Mouse (Mus musculus) heart, adult 9 months (tissue): ENCODE measurements around the gene Wnt7a.

ENCODE experiments used
- DNase-seq, 2 experiments: peaks; one replicate each; pipeline ENCODE4 v3.0.0; 2022; ENCODE audit warnings: low spot score in 2 of 2

Gene Wnt7a

DNA sequence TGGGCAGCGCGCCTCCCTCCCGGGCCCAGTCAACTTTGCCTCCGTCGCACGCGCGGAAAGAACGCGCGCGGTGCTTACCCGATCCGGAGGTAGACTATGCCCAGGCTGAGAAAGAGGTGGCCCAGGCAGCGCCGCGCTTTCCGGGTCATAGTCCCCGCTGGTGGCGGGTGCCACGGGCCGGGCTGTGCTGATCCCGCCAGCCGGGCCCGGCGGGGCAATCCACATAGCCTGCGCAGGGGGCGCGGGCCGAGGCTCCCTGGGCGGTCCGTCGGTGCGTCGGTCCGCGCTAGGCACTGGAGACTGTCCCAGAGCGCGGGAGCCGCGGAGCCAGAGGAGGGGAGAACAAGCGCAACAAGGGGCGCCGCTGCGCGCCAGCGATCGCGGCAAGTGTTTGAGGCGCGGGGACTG, at the start of gene Wnt7a:
TSS of gene Wnt7a (minus strand) at position 403 of the 408 bp plus-strand sequence.
- DNase-seq, result no peak

DNA sequence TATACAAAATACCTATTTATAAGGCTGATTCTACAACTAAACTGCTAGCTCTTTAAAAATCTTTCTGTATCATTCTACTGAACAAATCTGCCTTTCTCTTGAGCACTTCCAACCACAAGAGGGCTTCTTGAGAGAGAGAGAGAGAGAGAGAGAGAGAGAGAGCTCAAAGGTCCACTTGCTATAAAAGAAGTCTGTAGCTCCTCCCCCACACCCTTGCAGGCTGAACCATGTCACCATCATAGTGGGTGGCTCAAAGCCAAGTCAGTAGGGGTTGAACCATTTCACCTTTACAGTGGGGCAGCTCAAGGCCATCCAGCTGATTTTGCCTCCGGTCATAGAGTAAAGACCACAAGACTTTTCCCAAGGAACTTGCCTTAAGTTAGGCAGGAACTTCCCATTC, 48.3 kb upstream of the Wnt7a start:
- no peak for DNase-seq

DNA sequence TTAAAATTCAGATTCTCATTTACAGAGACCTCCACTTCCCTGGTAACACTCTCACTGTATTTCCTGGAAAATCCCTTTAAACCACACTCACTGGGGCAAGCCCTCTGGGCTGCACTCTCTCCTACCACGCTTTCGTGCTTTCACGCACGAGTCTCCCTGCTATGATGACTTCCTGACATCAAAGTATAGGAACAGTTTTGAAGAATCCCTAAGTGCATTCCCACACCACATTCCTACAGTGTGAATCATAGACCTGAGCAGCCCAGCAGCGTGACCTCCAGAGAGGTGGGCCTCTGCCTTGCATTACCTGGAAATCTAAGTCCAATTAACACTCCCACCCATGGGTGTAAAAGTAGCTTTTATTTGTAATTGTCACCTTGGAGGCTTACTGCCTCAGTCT, 43.4 kb upstream of the Wnt7a start:
- DNase-seq, result no peak

DNA sequence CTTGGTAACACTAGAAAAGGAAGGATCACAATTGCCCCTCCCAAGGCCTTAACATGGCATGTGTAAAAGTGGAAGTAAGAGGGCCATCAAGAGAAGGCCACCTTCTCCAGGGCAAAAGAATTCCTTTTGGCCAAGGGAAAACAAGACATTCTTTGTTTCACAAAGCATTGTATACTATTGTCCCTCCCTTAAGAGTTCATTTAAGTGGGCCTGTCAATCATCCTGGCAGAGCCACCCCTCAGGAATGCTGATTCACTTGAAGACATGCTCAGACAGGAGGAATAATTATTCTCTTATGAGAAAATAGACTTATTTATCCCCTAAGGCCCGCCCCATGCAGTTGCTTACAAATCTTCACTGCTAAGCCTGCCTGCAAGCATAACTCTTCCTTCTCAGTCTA, 40.9 kb upstream of the Wnt7a start:
- DNase-seq, result no peak

DNA sequence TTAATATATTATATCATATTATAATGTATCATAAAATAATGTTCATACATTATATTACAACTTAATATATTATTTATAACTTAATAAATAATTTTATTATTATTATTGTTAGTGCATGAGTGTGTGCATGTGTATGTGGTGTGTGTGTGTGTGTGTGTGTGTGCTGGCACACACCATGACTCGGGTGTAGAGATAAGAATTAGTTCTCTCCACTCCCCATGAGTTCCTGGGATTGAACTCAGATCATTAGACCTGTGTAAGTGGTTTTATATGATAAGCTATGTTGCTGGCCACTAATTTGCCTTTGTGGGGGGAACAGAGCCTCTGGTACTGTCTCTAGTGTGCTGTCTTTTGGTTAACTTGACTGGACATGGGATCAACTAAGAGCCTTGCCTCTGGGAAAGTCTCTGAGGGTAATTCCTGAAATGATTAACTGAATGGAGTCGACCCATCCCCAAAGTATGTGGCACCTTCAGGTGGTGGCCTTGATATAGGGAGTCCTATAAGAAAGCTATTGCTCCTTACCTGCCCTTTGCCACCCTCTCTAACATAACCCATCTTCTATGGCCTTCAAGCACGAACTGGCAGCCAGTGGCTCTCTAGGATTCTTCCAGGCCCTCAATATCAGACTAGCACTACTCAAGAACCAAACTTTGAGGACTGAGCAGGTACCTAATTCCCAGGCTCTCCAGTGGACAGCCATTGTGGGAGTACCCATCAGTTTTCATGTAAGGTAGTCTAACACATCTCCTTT, 38.5 kb upstream of the Wnt7a start:
- no peak for DNase-seq

DNA sequence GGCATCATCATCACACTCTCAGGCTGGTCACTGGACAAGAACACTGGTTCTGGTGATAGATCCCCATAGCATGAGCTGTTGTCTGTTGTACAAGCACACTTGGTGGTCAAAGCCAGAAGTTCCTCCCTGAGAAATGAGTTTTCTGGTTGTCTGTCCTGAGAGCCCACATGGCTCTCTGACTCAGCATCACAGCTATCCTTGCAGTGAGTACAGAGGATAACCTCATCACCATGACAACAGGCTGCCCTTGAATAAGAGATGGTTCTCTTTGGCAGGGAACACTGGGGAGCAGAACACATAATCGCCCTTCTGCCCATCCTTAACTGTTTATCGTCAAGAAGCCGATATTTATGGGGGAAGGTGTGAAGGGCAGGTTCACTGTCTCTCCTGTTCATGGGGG, 34.2 kb upstream of the Wnt7a start:
- DNase-seq, result no peak

DNA sequence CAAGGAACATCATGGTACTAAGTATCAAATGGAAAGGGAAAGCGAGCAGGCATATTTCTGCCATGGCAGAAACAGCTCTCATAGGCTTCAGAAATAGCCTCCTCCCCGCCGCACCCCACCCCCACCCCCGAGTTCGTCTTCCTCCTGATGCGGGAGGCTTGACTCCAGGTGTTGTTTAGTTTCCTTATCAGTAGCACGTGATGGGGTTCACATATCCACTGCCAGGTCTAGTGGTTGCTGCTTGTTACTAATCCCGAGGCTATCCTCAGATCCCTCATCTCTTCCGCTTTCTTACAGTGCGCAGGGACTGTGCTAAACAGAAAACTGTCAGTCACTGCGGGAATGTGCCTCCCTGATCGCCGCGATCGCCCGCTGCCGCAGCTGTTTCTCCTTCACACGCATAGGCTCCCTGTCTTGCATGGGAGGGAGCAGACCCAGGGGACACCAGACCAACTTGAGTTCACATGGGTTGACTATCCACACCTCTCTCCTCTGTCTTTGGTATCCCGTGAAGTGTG, 30.0 kb upstream of the Wnt7a start:
- DNase-seq, result no peak

DNA sequence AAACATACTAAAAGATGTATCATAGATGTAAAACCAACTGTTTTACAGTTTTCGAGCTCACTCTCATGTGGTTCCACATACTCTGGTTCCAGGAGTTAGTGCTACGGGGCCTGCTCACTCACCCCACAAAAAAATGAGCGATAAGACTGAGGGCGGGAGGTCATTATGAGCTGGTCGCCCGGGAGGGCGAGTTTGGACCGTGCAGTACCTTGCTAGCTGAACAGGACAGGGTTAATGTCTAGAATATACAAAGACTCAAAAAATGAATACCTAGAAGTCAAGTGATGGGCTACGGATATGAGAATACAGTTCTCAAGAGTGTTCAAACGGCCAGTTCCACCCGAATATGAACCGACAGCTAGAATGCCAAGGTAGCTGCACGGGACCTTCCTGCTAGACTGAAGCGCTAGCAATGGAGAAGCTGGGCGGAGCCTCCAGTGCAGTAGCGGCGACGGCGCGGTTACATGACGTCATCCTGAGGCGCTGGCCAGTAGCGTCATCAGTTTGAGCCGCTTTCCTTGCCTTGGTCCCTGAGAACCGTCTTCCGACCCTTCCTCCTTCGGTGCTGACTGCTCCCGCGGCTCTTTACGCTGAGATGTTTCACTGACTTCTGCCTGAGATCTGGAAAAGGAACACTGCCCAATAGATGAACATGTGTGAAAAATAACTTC, 29.4 kb upstream of the Wnt7a start:
- peak; percentile 89 to 95 for DNase-seq

DNA sequence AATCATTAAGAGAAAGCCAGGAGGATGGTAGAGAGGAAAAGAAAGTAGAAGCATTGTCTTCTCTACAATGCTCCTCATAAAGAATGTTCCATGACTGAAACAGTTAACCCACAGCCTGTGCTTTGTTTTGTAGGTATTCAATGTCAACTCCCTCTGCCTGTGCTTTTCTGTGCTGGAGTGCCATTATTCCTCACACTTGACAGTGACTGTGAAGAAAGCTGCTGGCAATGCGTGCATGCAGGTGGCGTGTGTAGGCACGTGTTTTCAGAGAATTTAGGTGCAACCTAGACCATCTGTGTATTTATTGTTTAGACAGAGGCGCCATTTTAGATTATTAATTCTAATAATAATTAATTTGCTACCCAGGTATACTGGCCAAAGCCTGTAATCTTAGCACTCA, 13.0 kb upstream of the Wnt7a start:
- no peak for DNase-seq

DNA sequence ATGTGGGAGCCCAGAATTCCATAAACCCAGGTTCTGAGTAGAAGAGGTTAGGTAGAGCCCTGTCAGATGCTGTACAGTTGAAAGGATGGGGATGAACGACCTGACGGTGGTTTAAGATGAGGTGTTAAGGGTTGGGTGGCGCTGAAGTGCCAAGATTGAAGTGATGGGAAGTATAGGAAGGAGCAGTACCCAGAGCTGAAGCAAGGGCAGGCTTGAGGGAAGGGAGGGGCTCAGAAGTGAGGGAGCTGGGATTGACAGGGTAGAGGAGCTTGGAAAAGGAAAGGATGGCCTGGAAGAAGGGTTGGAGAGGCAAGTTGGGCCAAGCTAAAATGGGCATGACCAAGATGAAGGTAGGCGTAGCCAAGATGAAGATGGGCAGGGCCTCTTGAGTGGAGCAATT, 10.5 kb upstream of the Wnt7a start:
- no peak for DNase-seq

DNA sequence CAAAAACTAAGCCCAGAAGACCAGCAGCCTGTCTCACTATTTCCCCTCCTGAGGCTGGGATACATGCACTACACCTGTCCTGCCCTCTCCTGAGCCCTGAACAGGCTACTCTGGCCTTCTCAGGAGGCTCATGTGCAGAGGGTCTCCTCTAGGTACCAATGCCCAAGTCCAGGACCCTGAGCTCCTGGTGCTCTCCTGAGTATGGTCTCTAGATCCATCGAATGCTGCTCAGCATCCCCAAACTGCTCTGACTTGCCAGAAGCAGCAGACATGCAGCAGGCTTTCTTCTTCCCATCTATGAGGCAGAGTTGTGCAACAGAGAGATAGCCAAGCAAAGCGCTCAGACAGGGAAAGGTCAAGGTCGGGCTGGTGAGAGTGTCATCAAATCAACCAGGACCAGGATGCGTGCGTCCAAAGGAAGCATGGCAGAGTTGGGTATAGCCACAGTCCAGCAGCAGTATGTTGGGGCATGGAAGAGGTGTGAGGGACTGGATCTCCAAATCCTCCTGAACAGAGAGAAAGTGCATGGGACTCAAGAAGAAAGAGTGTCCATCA, 6.2 kb upstream of the Wnt7a start:
- DNase-seq, result no peak

DNA sequence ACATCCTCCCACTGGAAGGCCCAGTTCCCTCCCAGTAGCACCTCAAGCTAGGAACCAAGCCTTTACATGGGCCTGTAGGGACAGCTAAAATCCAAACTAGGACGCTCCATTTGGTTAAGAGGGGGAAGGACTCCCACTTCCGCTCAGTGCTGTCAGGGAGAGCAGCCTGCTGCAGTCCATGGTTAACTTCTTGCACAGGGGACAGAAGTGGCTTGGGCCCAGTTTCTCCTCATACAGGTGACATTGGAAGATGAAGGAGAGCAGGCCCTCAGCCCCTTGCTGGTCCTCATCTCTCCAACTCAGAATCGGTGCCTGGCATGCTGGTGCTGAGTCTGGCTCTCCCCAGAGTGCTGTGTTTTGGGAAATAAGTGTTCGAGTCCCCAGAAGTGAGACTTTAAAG, 5.0 kb upstream of the Wnt7a start:
- no peak for DNase-seq

DNA sequence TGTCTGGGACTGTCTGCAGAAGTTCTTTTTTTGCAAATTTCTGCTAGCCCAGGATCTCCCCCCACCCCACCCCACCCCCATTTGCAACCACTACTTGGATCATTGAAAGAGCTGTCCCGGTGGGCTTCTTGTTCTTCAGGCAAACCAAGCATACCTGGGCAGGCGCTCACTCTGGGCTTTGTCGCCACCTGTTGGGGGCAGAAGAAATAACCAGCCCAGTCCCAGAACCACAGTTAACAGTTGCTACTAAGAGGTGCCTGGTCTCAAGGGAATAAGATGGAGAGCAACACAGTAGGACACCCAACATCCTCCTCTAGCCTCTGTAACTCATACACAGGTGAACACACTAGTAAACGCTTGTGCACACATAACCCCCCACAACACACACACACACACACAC, 3.7 kb upstream of the Wnt7a start:
- no peak for DNase-seq

DNA sequence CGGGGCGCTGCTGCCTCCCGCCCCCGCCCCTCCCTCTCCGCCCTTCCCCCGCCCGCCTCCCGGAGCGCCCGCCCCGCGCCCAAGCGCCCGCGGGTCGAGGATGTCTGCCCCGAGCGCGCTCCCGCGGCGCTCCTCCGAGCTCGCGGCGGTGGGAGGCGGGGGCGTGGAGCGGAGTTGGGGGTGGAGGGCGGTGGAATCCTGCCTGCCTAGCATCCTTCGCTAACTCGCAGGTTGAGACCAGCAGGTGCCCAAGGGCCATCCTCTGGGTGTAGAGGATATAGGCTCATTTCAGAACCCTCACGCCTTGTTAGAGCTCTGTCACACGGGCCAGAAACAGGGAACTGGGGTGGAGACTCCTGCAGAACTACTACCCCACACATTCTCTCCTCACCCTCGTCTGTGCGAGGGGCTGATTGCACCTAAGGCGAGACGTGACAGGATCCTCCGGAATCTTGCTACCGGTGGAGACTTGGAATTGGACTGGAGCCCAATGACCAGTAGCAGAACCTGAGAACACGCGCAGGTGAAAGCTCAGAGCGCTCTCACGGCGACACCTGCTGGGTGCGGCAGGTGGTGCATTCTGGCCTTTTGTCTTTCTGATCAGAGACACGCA, 312 bp upstream of the Wnt7a start:
- peak in 1 of 2 experiments; percentile 15 for DNase-seq

DNA sequence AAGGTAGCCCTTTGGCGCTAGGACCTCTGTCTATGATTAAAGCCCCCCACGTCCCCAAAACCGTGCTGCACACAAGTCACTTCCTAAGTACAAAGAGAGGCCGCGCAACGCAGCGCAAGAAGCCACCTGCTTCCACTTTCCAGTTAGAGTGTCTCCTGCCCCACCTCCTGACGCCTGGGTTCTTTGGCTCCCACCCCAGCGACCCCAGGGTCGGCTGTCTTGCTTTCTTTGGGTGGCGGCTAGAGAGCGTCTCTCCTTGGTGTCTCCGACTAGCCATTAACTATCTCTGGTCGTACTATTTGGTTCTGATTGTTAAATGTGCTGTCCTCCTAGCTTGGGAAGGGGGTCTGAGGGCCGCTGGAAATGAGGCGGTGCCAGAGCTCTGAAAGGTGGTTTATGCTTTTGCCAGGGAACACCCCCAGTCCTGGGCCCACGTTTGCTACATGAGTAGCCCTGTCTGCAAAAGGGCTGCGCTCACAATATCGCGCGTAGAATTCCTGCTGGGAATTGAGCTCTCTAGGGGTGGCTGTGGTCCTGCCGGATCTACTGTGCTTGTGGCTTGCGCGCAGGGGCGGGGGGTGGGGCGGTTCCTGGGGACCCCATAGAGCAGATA, 889 bp downstream of the Wnt7a start:
- no peak for DNase-seq

DNA sequence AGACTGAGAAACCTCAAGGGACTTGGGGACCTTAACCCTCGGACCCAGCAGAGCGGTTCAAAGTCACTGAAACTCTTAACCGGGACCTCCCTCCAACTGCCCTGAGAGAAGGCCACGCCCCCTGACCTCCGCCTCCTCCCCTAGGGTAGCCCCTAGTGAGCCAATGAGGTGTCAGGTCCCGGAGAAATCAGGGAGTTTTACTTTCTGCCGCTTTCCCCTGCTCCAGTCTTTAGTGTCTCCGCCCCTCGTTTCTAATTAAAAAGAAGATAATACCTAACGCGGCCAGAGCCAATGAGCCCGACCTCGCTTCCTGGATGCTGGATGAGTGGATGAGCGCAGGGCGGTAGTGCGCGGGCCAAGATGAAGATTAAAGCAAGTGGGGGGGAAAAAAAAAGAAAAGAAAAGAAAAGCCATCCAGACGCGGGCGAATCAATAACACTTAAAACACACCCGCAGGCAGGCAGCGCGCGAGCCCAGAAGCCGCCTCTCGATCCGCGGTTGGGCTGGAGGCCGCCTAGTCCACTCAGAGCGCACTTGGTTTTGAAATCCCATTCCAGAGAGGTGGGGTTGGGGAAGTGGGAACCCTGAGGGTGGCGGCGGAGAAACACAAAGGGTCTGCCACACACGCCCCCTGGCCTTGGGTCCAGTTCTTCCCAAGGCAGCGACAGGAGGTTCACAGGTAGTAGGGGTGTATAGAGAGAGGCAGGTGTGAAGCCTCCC, 1.6 kb downstream of the Wnt7a start:
- no peak for DNase-seq

DNA sequence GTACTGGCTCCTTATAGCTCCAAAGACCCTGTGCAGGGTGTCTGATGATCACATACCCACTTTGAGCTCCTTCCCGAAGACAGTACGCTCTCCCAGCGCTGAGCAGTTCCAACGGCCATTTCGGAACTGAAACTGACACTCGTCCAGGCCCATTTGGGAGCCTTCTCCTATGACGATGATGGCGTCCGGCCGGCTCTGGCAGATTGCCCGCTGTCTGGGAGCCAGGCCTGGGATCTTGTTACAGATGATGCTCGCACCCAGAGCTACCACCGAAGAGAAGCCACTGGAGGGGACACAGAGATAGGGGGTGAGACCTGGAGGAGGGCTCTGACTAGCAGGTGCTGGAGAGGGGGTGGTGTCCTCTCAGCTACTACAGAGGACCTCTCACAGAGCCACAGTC, 2.5 kb downstream of the Wnt7a start:
- no peak for DNase-seq

DNA sequence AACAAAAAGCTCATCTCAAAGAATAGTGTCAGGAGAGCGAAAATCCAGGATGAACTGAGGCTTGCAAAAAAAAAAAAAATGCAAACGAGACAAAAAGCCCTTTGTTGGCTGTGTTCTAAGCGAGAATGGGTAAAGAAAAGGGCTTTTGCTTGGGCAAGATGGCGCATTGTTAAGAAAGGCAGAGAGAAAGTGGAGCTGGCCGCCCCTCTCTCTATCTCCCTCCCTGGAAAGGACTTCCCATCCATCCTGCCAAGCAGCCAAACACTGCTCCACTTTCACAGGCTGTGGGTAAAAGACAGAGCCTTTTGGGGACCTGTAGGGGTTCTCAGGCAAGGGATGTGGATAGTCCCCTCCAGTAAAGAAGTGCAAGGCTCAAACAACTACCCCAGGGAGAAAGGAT, 9.6 kb downstream of the Wnt7a start:
- DNase-seq, result no peak

DNA sequence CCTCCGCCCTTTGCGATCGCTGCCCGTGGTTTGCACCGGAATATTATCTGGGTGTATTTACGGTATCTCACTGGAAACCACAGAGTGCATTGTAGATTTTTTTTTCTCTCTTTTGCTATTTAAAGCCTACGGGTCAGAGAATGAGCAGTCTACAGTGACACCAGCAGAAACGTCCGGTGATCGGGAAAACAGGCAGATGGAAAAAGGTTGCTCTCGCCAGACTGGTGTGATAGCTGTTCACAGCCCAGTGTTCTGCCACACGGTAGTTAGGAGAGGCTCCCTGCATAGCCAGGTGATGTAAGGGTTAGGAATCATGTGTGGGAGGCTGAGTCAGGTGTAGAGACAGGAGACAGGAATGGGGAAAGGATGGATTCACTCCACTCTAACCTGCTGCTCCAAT, 10.6 kb downstream of the Wnt7a start:
- no peak for DNase-seq

DNA sequence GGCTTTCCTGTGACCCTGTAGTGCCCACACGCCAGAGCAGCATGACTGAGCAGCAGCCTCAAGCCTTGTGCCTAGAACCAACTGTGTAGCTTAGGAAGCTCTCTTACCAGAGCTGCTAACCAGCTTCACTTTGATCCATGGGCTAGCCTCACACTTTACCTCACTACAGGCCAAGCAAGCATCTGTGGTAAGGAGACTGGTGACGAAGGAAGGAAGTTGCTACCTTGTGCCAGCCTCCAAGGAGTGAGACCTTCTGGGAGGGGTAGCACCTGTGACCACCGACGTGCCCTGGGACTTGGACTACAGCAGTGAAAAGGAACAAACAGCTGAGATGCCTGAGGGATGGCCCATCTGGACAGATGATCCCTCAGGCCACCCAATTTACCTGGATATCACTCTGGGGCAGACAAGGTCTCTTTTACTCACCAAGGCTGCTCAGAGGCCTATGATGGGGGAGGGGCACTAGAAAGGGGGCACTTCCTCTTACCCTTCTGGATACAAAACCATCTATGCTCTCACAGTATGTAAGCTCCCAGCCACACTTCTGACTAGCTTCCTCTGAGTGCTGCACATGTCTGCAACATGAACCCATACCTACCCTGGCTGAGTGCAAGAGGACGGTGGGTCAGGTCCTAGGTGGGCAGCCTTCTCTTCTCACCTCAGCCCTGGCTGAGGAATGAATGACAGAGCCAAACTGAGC, 18.5 kb downstream of the Wnt7a start:
- no peak for DNase-seq

DNA sequence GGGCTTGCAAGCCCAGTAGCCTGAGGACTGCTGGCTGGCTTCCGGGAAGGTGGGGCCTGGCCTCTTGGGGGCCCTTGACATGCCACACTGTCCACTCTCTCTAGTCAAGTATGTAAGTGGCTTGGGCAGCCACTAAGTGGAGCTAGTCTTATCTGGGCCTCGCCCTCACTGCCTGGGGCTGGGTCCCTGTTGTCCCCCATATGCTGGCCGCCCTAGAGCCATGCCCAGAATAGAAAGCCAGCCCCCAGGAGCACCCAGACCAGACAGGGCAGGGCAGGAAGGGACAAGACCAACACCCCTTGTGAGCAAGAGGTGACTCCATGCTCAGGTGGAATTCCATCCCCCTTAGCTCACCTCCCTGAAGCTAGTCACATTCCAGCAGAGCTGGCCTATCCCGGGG, 22.0 kb downstream of the Wnt7a start:
- DNase-seq, result no peak
